Mouse (Mus musculus): ENCODE results near the gene Bag5. TPM values are rescaled to one million over a fixed set of nuclear protein-coding genes. Genes with fewer than 3 reads are reported as not detected.
"Not testable (repeated sequence)": the region's sequence is repeated elsewhere in the genome, so short reads cannot be mapped to it uniquely, and the experiment has no call there.

Bag5 gene
- polyA plus RNA-seq, 1 experiment from 2014 or later: 56.8 TPM

DNA sequence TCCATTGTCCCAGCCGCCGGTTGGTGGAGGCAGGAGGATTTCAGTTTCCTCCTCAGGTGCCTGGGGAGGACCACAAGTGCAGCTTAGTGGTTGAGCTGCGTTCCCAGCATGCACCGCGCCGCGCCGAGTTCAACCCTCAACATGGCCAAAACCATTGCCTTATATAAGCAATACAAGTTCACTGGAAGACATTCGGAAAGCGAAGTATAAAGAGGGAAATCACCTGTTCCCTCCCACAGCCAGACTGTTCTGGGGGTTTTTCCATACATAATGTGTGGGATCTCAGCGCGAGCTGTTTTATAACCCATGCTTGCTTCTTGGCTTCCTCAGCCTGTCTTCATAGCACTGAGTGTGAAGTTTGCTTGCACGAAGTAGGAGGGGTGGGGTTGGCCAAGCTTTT lies 46.7 kb downstream of the Bag5 start:
- ATAC-seq (ENCODE audit: insufficient number of reproducible peaks, low FRiP score, low TSS enrichment, low read depth): no peak
- Histone ChIP-seq H3K4me1 (ENCODE audit: control insufficient read depth, insufficient read depth, low read length) (peaks cover 14% of the 10 kb centered on the region), H3K9me3 (ENCODE audit: control insufficient read depth, low read length) (no peaks in the 10 kb centered on the region), H3K4me2 (ENCODE audit: low read depth, severe bottlenecking) (no peak overlapping the region), H3K9ac (ENCODE audit: low read length) (no peak overlapping the region), H3K27me3 (ENCODE audit: control insufficient read depth, insufficient read depth, low read length) (peaks cover 19% of the 10 kb centered on the region), H3K36me3 (ENCODE audit: control insufficient read depth, insufficient read depth, low read length) (no peaks in the 10 kb centered on the region), H3K4me3 (ENCODE audit: low read depth, low read length) (no peak overlapping the region), H3K27ac (replicated peaks; ENCODE audit: low read depth, low read length) (no peak overlapping the region)
- DNase-seq (ENCODE audit: low spot score): no peak
- WGBS: 78% methylated on average over 13 of the region's 13 CpGs

DNA sequence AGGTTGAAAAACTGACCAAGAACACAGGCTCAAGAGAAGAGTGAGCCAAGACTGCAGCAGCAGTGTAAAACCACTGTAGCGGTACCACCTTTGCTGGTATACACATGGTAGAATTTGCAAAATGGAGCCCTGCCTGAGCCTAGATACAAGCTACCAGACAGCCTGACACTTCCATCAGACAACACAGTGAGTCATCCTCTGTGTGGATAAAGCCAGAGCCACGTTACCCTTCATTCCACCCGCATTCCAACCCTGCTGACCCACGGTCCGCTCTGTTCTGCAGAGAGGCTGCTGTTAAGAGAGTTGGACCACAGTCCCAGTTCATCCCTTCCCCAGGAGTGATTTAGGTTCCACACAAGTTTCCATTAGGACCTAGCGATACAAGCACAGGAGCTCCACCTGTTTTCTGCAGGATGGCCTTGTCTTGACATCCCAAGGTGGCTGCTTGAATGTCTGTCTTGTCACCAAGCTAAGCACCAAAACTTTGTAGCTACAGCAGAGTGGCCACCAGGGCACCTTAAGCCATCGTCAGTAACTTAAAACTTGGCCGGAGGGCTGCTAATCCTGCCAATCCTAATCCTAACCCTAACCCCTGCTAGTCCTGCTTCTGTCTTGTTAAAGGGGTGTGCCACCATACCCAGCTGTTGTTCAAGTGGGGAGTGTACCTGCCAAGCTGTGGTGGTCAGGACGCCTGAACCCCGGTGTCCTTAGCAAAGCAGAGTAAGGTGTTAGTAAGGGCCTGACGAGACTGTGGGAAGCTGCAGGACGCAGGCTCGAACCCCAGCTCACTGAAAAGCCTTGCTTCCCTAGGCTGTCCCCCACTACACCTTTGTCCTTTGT lies 47.8 kb downstream of the Bag5 start:
- Histone ChIP-seq H3K27ac (replicated peaks; ENCODE audit: low read depth, low read length) (no peak overlapping the region), H3K36me3 (ENCODE audit: control insufficient read depth, insufficient read depth, low read length) (no peaks in the 10 kb centered on the region)

DNA sequence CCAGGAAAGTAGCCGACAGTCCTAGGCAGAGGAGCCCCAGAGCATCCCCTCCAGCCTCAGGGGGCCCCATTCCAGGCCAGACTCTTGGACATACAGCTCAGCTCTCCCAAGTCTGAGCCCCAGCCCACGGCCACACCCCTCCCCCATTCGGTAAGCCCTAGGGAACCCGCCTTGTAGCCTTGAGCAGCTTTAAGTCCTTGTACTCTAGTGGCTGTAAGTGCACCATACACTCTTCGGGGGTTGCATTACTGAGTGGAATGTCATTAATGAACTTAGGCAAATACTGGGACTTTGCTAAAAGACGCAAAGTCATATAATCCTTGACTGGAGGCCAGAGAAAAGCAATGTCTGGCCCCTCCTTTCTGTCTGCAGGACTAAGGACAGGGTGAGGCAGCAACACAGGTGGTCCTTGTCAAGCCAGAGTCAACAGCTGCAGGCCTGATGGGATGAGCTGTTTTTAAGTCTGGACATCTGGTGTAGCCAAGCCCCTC lies 48.9 kb downstream of the Bag5 start:
- 42% methylated on average over 6 of the region's 6 CpGs for WGBS

More for the DNA sequence above, 47.8 kb downstream of the Bag5 start:
- Histone ChIP-seq H3K9ac (ENCODE audit: low read length) (no peak overlapping the region), H3K4me1 (ENCODE audit: control insufficient read depth, insufficient read depth, low read length) (0 out of 2 replicates have a peak, but pooled peaks cover 4% of the 10 kb centered on the region), H3K4me3 (ENCODE audit: low read depth, low read length) (no peak overlapping the region), H3K9me3 (ENCODE audit: control insufficient read depth, low read length) (no peaks in the 10 kb centered on the region), H3K27me3 (ENCODE audit: control insufficient read depth, insufficient read depth, low read length) (peaks cover 7% of the 10 kb centered on the region), H3K4me2 (ENCODE audit: low read depth, severe bottlenecking) (no peak overlapping the region)
- 84% methylated on average over 13 of the region's 13 CpGs for WGBS
- no peak for DNase-seq (ENCODE audit: low spot score)
- no peak for ATAC-seq (ENCODE audit: insufficient number of reproducible peaks, low FRiP score, low TSS enrichment, low read depth)

DNA sequence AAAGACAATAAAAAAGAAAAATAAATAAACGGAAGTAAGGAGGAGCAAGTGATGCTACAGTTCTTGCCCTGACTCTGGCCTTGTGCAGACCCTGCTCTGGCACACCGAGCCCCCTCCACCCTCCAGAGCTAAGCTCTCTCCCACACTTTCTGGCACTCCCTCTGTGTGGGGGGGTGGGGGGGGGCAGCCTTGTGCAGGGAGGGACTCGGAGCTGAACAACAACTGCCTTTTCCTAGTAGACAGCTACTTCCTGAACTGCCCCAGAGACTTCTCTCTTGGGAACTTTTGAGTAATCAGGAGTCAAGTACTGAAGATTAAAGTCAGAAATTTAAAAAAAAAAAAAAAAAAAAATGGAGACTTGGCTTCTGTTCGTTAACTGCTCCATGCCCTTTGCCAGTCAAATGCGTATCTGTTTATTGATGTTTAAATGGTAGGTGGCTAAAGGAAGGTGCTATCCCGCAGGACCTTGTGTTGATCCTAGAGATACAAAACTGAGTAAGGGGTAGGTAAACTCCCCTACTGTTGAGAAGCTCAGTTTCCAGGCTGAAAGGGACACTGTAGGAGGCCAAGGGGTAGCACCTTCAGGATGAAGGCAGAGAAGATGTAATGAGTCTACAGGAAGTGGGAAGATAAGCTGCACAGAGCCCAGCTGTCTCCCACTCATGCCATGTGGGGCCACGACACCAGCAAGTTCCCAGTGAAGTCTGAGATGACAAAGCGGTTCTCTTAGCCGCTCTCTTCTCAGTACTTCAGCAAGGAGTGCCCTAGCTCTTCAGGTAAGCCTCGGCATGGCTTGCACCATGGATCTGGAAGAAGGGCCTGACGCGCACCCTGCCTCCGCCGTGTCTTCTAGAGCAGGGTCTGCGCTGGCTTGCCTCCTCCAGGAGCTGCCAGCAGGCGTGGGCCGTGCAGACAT lies 49.6 kb downstream of the Bag5 start:
- Histone ChIP-seq H3K9ac (ENCODE audit: low read length) (no peak overlapping the region), H3K27ac (replicated peaks; ENCODE audit: low read depth, low read length) (no peak overlapping the region; the same call in 1 of the 2 replicates), H3K9me3 (ENCODE audit: control insufficient read depth, low read length) (no peaks in the 10 kb centered on the region), H3K4me3 (ENCODE audit: low read depth, low read length) (no peak overlapping the region), H3K4me2 (ENCODE audit: low read depth, severe bottlenecking) (no peak overlapping the region), H3K36me3 (ENCODE audit: control insufficient read depth, insufficient read depth, low read length) (no peaks in the 10 kb centered on the region; the same call in 1 of the 2 replicates), H3K4me1 (ENCODE audit: control insufficient read depth, insufficient read depth, low read length) (0 out of 2 replicates have a peak, but pooled peaks cover 4% of the 10 kb centered on the region), H3K27me3 (ENCODE audit: control insufficient read depth, insufficient read depth, low read length) (no peaks in the 10 kb centered on the region)
- DNase-seq (ENCODE audit: low spot score): no peak
- WGBS: 74% methylated on average over 17 of the region's 17 CpGs
- no peak for ATAC-seq (ENCODE audit: insufficient number of reproducible peaks, low FRiP score, low TSS enrichment, low read depth)

More for the DNA sequence above, 48.9 kb downstream of the Bag5 start:
- DNase-seq (ENCODE audit: low spot score) (peak; percentile 30), ATAC-seq (ENCODE audit: insufficient number of reproducible peaks, low FRiP score, low TSS enrichment, low read depth) (peak; percentile 28)
- Histone ChIP-seq H3K4me1 (ENCODE audit: control insufficient read depth, insufficient read depth, low read length) (0 out of 2 replicates have a peak, but pooled peaks cover 4% of the 10 kb centered on the region), H3K9me3 (ENCODE audit: control insufficient read depth, low read length) (no peaks in the 10 kb centered on the region), H3K9ac (ENCODE audit: low read length) (no peak overlapping the region), H3K36me3 (ENCODE audit: control insufficient read depth, insufficient read depth, low read length) (no peaks in the 10 kb centered on the region; the same call in 1 of the 2 replicates), H3K27me3 (ENCODE audit: control insufficient read depth, insufficient read depth, low read length) (no peaks in the 10 kb centered on the region), H3K4me3 (ENCODE audit: low read depth, low read length) (no peak overlapping the region), H3K27ac (replicated peaks; ENCODE audit: low read depth, low read length) (no peak overlapping the region; the same call in 1 of the 2 replicates), H3K4me2 (ENCODE audit: low read depth, severe bottlenecking) (no peak overlapping the region)

DNA sequence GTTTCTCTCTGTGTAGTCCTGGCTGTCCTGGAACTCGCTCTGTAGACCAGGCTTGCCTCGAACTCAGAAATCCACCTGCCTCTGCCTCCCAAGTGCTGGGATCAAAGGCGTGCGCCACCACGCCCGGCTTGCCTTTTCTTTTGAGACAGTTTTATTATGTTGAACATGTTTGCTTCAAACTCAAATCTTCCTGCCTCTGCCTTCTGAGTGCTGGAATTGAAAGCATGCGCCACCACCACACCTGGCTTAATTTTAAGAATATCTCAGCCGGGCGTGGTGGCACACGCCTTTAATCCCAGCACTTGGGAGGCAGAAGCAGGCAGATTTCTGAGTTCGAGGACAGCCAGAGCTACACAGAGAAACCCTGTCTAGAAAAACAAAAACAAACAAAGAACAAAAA lies 51.5 kb downstream of the Bag5 start:
- ATAC-seq (ENCODE audit: insufficient number of reproducible peaks, low FRiP score, low TSS enrichment, low read depth); DNase-seq (ENCODE audit: low spot score); H3K9ac ChIP-seq (ENCODE audit: low read length); H3K27me3 ChIP-seq (ENCODE audit: control insufficient read depth, insufficient read depth, low read length); H3K4me3 ChIP-seq (ENCODE audit: low read depth, low read length); H3K4me1 ChIP-seq (ENCODE audit: control insufficient read depth, insufficient read depth, low read length); H3K9me3 ChIP-seq (ENCODE audit: control insufficient read depth, low read length); H3K36me3 ChIP-seq (ENCODE audit: control insufficient read depth, insufficient read depth, low read length); H3K4me2 ChIP-seq (ENCODE audit: low read depth, severe bottlenecking); H3K27ac ChIP-seq (replicated peaks; ENCODE audit: low read depth, low read length): not testable (repeated sequence)
- 98% methylated on average over 11 of the region's 11 CpGs for WGBS

DNA sequence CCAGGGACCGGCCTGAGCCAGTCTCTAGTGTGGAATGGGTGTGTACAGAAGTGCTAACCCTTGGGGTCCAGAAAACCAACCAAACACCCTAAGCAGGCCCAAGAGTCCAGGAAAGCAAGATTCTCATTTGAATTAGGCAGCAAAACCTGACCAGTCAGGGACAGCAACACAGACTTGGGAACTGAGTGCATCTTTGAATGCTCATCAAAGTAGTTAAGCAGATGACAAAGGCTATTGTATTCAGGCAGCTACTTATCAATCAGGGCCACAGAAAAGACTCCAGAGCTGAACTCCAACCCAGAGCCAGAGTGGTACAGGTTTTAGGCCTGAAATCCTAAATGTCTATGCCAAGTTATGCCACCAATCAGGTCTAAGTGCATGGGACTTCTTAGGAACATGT lies 52.4 kb downstream of the Bag5 start:
- Histone ChIP-seq H3K9ac (ENCODE audit: low read length) (no peak overlapping the region), H3K27me3 (ENCODE audit: control insufficient read depth, insufficient read depth, low read length) (no peaks in the 10 kb centered on the region), H3K36me3 (ENCODE audit: control insufficient read depth, insufficient read depth, low read length) (peaks cover 5% of the 10 kb centered on the region; the same call in 1 of the 2 replicates), H3K4me1 (ENCODE audit: control insufficient read depth, insufficient read depth, low read length) (0 out of 2 replicates have a peak, but pooled peaks cover 4% of the 10 kb centered on the region), H3K4me2 (ENCODE audit: low read depth, severe bottlenecking) (no peak overlapping the region), H3K4me3 (ENCODE audit: low read depth, low read length) (no peak overlapping the region), H3K27ac (replicated peaks; ENCODE audit: low read depth, low read length) (no peak overlapping the region), H3K9me3 (ENCODE audit: control insufficient read depth, low read length) (no peaks in the 10 kb centered on the region)
- WGBS: 97% methylated on average over 1 of the region's 1 CpGs
- DNase-seq (ENCODE audit: low spot score) (no peak), ATAC-seq (ENCODE audit: insufficient number of reproducible peaks, low FRiP score, low TSS enrichment, low read depth) (no peak)

Other genes with a start within 250 kb of the Bag5 start
- gene Gm266, start 227.4 kb downstream of the Bag5 start, polyA plus RNA-seq (2014; fragmentation: Nextera tagmentation; extraction: Ambion mirVana): 11.4 and 13.8 TPM in 2 replicates
- 666 and 690 TPM in 2 replicates for gene Eif5, start 175.2 kb downstream of the Bag5 start, polyA plus RNA-seq (2014; fragmentation: Nextera tagmentation; extraction: Ambion mirVana)
- gene Mark3, start 138.7 kb downstream of the Bag5 start, polyA plus RNA-seq (2014; fragmentation: Nextera tagmentation; extraction: Ambion mirVana): 65.4 and 65.7 TPM in 2 replicates
- 76.4 and 84.4 TPM in 2 replicates for gene Ckb, start 40.9 kb downstream of the Bag5 start, polyA plus RNA-seq (2014; fragmentation: Nextera tagmentation; extraction: Ambion mirVana)
- 6.3 and 7.4 TPM in 2 replicates for gene Trmt61a, start 35.2 kb downstream of the Bag5 start, polyA plus RNA-seq (2014; fragmentation: Nextera tagmentation; extraction: Ambion mirVana)
- gene Apopt1, start within 50 bp of the Bag5 start, polyA plus RNA-seq (2014; fragmentation: Nextera tagmentation; extraction: Ambion mirVana): 55.1 and 61.1 TPM in 2 replicates
- 95.5 and 103 TPM in 2 replicates for gene Klc1, start 45.6 kb upstream of the Bag5 start, polyA plus RNA-seq (2014; fragmentation: Nextera tagmentation; extraction: Ambion mirVana)
- gene Xrcc3, start 100.6 kb upstream of the Bag5 start, polyA plus RNA-seq (2014; fragmentation: Nextera tagmentation; extraction: Ambion mirVana): 22.7 and 26.0 TPM in 2 replicates
- 78.6 and 79.7 TPM in 2 replicates for gene Zfyve21, start 100.9 kb upstream of the Bag5 start, polyA plus RNA-seq (2014; fragmentation: Nextera tagmentation; extraction: Ambion mirVana)
- 6.5 and 6.6 TPM in 2 replicates for gene Ppp1r13b, start 194.9 kb upstream of the Bag5 start, polyA plus RNA-seq (2014; fragmentation: Nextera tagmentation; extraction: Ambion mirVana)

Measured in limb, embryonic 11.5 days (tissue).